Mouse (Mus musculus) limb, embryonic 12.5 days (tissue): ENCODE results near the gene Arl4d. TPM values are rescaled to one million over a fixed set of nuclear protein-coding genes. Genes with fewer than 3 reads are reported as not detected.
A peak's percentile ranks its signal among the peaks of the same experiment; 100 is the strongest.

Source experiments
- ATAC-seq: fragments of 200-750 bp; cut with Nextera tagmentation; 2 replicates; pipeline ENCODE4 v1.8.0; 2017; ENCODE audit warnings: low read depth, moderate TSS enrichment; ENCODE audit not compliant: insufficient number of reproducible peaks, insufficient read depth, low FRiP score, low TSS enrichment
- H3K27ac ChIP-seq: fragments of 300-500 bp; sonication (generic); 2 replicates; pipeline ENCODE4 v1.5.1; 2016; ENCODE audit warnings: mild to moderate bottlenecking, moderate library complexity
- H3K27me3 ChIP-seq: fragments of 300-500 bp; sonication (generic); 2 replicates; pipeline ENCODE4 v1.6.1; 2016; ENCODE audit warnings: mild to moderate bottlenecking, moderate library complexity
- H3K36me3 ChIP-seq: fragments of 300-500 bp; sonication (generic); 2 replicates; pipeline ENCODE4 v1.6.1; 2016; ENCODE audit warnings: mild to moderate bottlenecking, moderate library complexity
- H3K4me1 ChIP-seq: fragments of 300-500 bp; sonication (generic); replicated peaks from 2 replicates; pipeline ENCODE4 v1.6.1; 2016
- H3K4me2 ChIP-seq: fragments of 300-500 bp; sonication (generic); 2 replicates; pipeline ENCODE4 v1.6.1; 2016; ENCODE audit warnings: mild to moderate bottlenecking, moderate library complexity
- H3K4me3 ChIP-seq: fragments of 300-500 bp; sonication (generic); replicated peaks from 2 replicates; pipeline ENCODE4 v1.5.1; 2016; ENCODE audit warnings: mild to moderate bottlenecking
- H3K9ac ChIP-seq: fragments of 300-500 bp; sonication (generic); replicated peaks from 2 replicates; pipeline ENCODE4 v1.6.1; 2016; ENCODE audit warnings: mild to moderate bottlenecking, moderate library complexity
- H3K9me3 ChIP-seq: fragments of 300-500 bp; sonication (generic); 2 replicates; pipeline ENCODE4 v1.6.1; 2016; ENCODE audit warnings: mild to moderate bottlenecking, moderate library complexity
- WGBS: fragments of 180-500 bp; shearing (Covaris S2); methylation state at CpG from one replicate; pipeline ENCODE4 v1.1.7; 2016; 5-methylcytosine and 5-hydroxymethylcytosine counted together
- polyA plus RNA-seq: library from polyadenylated mRNA; unstranded; fragments of >200 nt; fragmentation: Nextera tagmentation; extraction: Ambion mirVana; gene quantifications from 2 replicates; pipeline ENCODE4 v1.2.1, GENCODE M21; 2016

Arl4d gene
- polyA plus RNA-seq, 1 experiment from 2014 or later = 2.5 TPM

DNA sequence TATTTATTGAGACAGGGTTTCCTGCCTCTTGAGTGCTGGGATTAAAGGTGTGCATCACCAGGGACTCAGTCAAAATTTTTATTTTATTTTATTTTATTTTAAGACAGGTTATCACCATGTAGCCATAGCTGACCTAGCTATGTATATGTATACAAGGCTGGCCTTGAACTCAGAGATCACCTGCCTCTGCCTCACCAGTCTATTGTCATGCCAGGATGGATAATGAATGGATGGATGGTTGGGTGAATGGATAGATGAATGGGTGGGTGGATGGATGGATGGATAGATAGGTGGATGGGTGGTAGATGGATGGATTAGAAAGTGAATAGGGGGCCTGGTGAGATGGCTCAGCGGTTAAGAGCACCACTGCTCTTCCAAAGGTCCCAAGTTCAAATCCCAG lies 16.6 kb downstream of the Arl4d start:
- H3K27me3 ChIP-seq = no peaks in the 10 kb centered on the region
- H3K9ac ChIP-seq = no peak overlapping the region
- H3K27ac ChIP-seq = no peak overlapping the region
- H3K9me3 ChIP-seq = no peaks in the 10 kb centered on the region
- 0 out of 2 replicates have a peak, but pooled peaks cover 7% of the 10 kb centered on the region for H3K4me1 ChIP-seq
- WGBS = 96% methylated on average over 1 of the region's 1 CpGs
- no peak overlapping the region for H3K4me3 ChIP-seq
- H3K36me3 ChIP-seq = no peaks in the 10 kb centered on the region
- no peak for ATAC-seq
- H3K4me2 ChIP-seq = no peak overlapping the region

DNA sequence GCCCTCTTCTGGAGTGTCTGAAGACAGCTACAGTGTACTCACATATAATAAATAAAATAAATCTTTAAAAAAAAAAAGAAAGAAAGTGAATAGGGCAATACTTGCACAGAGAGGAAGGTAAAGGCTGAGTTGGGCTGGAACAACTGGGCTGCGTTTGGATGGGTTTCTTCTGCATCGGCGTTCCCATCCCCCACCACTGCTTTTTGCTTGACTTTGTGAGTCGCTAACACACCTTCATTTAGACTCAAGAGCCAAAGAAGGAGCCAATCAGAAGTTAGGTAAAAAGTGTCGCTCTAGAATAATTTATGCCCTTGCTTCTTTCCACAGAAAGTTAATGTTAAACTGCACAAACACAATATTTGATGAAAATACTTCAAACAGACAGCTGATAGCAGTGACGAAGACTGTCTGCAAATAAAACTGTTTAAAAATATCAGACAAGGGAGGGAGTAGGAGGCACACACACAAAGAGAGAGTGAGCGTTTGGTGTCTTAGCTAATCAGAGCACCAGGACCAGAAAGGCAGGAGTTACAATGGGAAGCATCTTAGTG lies 17.1 kb downstream of the Arl4d start:
- no peaks in the 10 kb centered on the region for H3K9me3 ChIP-seq
- WGBS = 83% methylated on average over 7 of the region's 7 CpGs
- H3K9ac ChIP-seq = no peak overlapping the region
- no peak overlapping the region for H3K27ac ChIP-seq
- no peak overlapping the region for H3K4me3 ChIP-seq
- H3K4me2 ChIP-seq = no peak overlapping the region
- no peak for ATAC-seq
- H3K4me1 ChIP-seq = 0 out of 2 replicates have a peak, but pooled peaks cover 7% of the 10 kb centered on the region
- H3K36me3 ChIP-seq = no peaks in the 10 kb centered on the region
- no peaks in the 10 kb centered on the region for H3K27me3 ChIP-seq

DNA sequence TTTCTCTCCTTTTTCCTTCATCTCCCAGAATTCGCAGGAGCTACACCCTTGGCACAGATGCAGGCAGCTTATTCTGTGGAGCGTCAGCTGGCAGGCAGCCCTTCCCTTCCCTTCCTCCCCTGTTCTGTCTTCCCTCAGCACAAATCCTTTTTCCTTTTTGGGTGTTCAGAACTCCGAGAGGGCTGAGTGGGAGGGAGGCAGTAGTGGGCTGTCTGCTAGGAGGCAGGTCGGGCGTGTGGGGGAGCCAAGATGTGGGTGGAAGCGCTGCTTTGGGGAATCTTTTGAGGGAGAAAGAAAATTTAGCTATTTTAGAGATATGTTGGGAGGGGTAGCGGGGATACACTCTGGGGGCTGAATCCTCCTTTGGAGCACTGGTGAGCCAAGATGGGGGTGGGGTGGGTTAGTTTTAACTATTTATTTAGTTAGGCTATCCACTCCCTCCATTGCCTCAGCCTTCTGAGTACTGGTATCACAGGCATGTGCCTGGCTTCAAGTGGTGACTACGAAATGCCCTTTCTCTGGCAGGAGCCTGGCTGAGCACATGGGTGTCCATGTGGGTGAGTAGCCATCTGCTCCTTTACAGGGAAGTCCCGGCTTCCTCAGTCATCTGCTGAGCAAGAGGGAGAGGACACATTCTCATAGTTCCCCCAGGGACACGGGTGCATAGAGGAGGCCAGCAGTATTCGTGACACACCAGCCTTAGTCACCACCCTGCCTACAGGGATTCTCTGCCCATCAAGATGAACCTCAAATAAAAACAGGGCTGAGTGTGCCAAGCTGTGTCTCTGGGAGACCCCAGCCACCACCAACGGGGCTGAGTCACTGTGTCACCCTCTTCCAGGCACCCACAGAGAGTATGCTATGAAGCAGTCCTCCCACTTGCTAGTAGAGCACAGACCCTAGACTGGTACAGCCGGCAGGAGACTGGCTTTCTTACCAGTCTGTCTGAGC lies 22.3 kb downstream of the Arl4d start:
- no peak; the same call in 1 of the 2 replicates for ATAC-seq
- no peak overlapping the region for H3K4me2 ChIP-seq
- no peak overlapping the region for H3K4me3 ChIP-seq
- H3K27me3 ChIP-seq = no peaks in the 10 kb centered on the region
- no peaks in the 10 kb centered on the region for H3K36me3 ChIP-seq
- no peaks in the 10 kb centered on the region for H3K9me3 ChIP-seq
- WGBS = 67% methylated on average over 13 of the region's 13 CpGs
- peaks cover 3% of the 10 kb centered on the region; the same call in 1 of the 2 replicates for H3K4me1 ChIP-seq
- no peak overlapping the region for H3K27ac ChIP-seq
- no peak overlapping the region for H3K9ac ChIP-seq

- Histone ChIP-seq H3K36me3 (no peaks in the 10 kb centered on the region), H3K4me2 (no peak overlapping the region), H3K27ac (no peak overlapping the region), H3K9ac (no peak overlapping the region), H3K4me1 (peaks cover 3% of the 10 kb centered on the region; the same call in 1 of the 2 replicates), H3K27me3 (no peaks in the 10 kb centered on the region), H3K4me3 (no peak overlapping the region), H3K9me3 (no peaks in the 10 kb centered on the region)
- ATAC-seq = no peak
- 68% methylated on average over 10 of the region's 10 CpGs for WGBS
These were observed 24.4 kb downstream of the Arl4d start for GRCm38 (mm10) chr11:101689701-101690113.

- H3K9me3 ChIP-seq = no peaks in the 10 kb centered on the region
- peaks cover 3% of the 10 kb centered on the region; the same call in 1 of the 2 replicates for H3K4me1 ChIP-seq
- WGBS = 73% methylated on average over 5 of the region's 5 CpGs
- no peak overlapping the region for H3K27ac ChIP-seq
- no peak overlapping the region for H3K9ac ChIP-seq
- no peak for ATAC-seq
- no peak overlapping the region for H3K4me3 ChIP-seq
- no peaks in the 10 kb centered on the region for H3K27me3 ChIP-seq
- H3K4me2 ChIP-seq = no peak overlapping the region
- no peaks in the 10 kb centered on the region for H3K36me3 ChIP-seq
These were observed 25.0 kb downstream of the Arl4d start for GRCm38 (mm10) chr11:101690326-101690725.

DNA sequence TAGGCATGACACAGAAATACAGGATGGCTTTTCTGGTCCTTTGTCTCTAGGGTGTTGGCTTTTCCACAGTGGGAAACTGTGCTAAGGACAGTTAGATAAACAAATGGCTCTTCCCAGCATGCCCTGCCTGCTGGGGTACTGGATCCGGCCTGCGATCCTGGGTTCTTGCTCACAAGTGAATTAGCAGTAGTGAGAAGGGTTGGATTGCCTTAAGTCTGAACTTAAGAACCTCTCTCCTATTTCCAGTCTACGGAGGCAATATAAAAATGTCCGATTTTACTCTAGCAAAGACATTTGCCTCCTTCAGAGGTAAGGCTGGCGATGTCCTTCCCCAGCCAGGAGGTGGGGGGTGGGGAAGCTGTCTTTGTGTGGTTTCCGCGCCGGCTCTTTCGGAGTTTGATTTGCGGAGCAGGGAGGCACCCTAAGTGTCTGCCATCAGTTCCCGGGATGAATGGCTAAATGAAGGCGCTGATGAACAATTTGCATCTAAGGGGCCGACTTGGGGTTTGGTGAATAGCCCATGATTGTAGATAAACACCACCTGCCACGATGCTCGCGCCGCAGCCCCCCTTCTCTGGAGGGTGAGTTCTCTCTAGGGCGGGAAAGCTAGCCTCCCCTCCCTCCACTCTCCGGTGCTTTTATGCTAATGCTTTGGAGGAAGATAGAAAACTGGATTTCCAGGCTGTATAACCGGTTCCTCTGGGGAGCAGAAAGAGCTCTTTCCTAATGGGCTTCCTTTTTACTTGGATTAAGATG lies 30.7 kb downstream of the Arl4d start:
- Histone ChIP-seq H3K4me2 (peak overlapping the region; percentile 55), H3K36me3 (no peaks in the 10 kb centered on the region), H3K27me3 (no peaks in the 10 kb centered on the region), H3K9me3 (0 out of 2 replicates have a peak, but pooled peaks cover 5% of the 10 kb centered on the region), H3K9ac (peak overlapping the region; percentile 32; the same call in 1 of the 2 replicates), H3K27ac (0 out of 2 replicates have a peak overlapping the region, but pooled peaks have one; percentile 2), H3K4me1 (peaks cover 15% of the 10 kb centered on the region), H3K4me3 (peak overlapping the region; percentile 25)
- WGBS = 8% methylated on average over 20 of the region's 20 CpGs
- no peak for ATAC-seq

DNA sequence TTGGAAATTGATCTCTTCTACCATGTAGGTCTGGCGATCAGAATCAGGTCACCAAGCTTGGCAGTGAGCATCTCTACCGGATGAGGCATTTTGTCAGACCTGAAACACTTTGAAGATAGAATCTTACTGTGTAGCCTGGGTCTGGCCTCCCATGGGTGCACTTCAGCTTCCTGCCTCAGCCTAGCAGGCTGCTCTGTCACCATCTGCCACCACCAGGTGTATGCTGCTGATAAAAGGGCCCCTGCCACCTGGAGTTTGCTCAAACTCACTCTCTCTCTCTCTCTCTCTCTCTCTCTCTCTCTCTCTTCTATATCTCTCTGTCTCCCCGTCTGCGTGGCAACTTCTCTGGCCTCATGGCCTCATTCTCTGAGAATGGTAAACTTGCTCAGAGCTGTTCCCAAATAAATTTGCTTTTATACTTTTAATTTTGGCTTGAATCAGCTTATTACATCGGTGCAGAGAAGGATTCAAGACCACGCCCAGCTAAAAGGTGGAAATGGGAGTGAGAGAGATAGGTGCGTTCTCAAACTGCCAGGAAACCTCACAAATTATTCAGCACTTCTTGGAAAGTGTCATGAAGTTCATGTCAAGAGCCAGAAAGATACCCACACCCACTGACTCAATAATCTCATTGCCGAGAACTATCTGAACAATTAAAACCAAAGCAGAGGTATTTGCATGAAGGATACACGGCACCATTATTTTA lies 32.0 kb downstream of the Arl4d start:
- WGBS = 92% methylated on average over 9 of the region's 9 CpGs
- no peak for ATAC-seq
- Histone ChIP-seq H3K36me3 (no peaks in the 10 kb centered on the region), H3K9ac (no peak overlapping the region), H3K9me3 (peaks cover 5% of the 10 kb centered on the region; the same call in 1 of the 2 replicates), H3K27me3 (no peaks in the 10 kb centered on the region), H3K4me3 (no peak overlapping the region), H3K4me1 (peaks cover 15% of the 10 kb centered on the region), H3K27ac (no peak overlapping the region), H3K4me2 (no peak overlapping the region)

- no peak overlapping the region for H3K27ac ChIP-seq
- ATAC-seq = no peak
These were observed 32.8 kb downstream of the Arl4d start for GRCm38 (mm10) chr11:101698114-101698513.

GRCm38 (mm10) chr11:101699556-101699955 lies 34.2 kb downstream of the Arl4d start:
- H3K9me3 ChIP-seq = peaks cover 5% of the 10 kb centered on the region; the same call in 1 of the 2 replicates
- no peaks in the 10 kb centered on the region for H3K27me3 ChIP-seq
- no peak overlapping the region for H3K4me2 ChIP-seq
- peaks cover 27% of the 10 kb centered on the region for H3K4me1 ChIP-seq
- ATAC-seq = no peak
- H3K27ac ChIP-seq = no peak overlapping the region
- WGBS = 100% methylated on average over 1 of the region's 1 CpGs
- no peak overlapping the region for H3K9ac ChIP-seq
- no peak overlapping the region for H3K4me3 ChIP-seq
- no peaks in the 10 kb centered on the region for H3K36me3 ChIP-seq

More at GRCm38 (mm10) chr11:101698114-101698513, 32.8 kb downstream of the Arl4d start:
- Histone ChIP-seq H3K9ac (no peak overlapping the region), H3K27me3 (no peaks in the 10 kb centered on the region), H3K9me3 (peaks cover 5% of the 10 kb centered on the region; the same call in 1 of the 2 replicates), H3K4me3 (no peak overlapping the region), H3K36me3 (no peaks in the 10 kb centered on the region), H3K4me1 (peaks cover 15% of the 10 kb centered on the region), H3K4me2 (no peak overlapping the region)

DNA sequence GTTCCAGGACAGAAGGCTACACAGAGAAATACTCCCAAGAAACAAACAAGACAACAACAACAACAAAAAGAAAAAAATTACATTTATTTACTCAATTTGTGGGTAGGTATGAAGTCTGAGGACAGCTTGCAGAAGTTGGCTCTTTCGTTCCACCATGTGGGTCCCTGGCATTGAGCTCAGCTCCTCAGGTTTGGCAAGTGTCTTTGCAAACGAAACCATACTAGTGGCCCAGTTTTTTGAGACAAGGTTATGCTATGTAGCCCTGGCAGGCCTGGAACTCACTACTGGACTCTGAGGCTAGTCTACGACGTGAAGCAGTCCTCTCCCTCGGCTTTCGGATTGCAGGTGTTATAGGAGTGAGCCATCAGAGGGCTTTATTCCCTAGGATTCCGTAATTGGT lies 34.6 kb downstream of the Arl4d start:
- Histone ChIP-seq H3K36me3 (no peaks in the 10 kb centered on the region), H3K4me3 (no peak overlapping the region), H3K9me3 (peaks cover 5% of the 10 kb centered on the region; the same call in 1 of the 2 replicates), H3K9ac (no peak overlapping the region), H3K4me2 (no peak overlapping the region), H3K4me1 (peaks cover 30% of the 10 kb centered on the region), H3K27me3 (no peaks in the 10 kb centered on the region), H3K27ac (no peak overlapping the region)
- 30% methylated on average over 7 of the region's 7 CpGs for WGBS
- ATAC-seq = no peak
